Mouse (Mus musculus) layer of hippocampus, postnatal 36 days (tissue): ENCODE measurements around the gene Kdm1a. TPM values are rescaled to one million over a fixed set of nuclear protein-coding genes. Genes with fewer than 3 reads are reported as not detected.

Experiments
- DNase-seq, 2 experiments: peaks; one replicate each; pipeline ENCODE4 v3.0.0; 2022
- microRNA-seq, 2 experiments: library from miRNA; unstranded; fragments of <30 nt; microRNA quantifications; one replicate each; pipeline ENCODE4 v1.2.0; 2021
- total RNA-seq, 2 experiments: library from RNA; stranded (reverse); gene quantifications; 2 replicates each; pipeline ENCODE4 v1.2.3; 2021

Gene Kdm1a
- total RNA-seq, 2 experiments from 2014 or later, result 89.2 to 95.6 TPM

DNA sequence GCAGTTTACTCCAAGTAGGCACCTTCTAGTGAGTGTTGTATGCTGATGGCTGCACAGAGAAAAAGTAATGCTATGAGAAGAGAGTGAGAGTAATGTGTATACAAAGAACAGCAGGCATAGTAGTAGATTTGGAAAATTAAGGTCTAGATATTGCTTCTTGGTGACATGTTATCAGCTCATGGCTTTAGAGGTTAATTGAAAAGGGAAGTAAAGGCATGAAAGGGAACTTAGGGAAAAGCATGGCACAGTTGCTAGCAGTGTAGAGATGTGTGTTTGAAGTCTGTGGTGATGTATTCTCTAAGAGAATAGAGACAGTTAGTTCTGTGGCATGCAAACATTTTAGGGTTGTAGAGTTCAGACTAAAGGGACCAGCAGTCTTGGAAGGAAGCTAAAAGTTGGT, 82.7 kb downstream of the Kdm1a start:
- no peak for DNase-seq

DNA sequence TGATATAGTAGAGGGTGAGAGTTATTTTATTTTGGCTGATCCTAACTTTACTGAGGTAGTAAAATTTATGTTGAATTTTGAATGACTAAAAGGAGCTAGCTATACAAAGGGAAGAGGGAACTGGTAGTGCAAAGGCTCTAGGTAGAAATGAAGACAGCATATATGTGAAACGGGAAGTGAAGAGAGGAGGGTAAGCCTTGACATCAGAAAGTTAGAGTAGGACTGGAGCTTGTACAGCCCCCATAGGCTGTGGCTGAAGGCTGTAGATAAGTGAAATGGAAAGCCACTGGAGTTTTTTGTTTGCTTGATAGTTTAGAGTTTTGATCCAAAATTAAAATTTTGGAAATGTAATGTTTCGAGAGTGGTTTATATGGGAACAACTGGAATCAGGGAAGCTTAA, 83.9 kb downstream of the Kdm1a start:
- no peak for DNase-seq

DNA sequence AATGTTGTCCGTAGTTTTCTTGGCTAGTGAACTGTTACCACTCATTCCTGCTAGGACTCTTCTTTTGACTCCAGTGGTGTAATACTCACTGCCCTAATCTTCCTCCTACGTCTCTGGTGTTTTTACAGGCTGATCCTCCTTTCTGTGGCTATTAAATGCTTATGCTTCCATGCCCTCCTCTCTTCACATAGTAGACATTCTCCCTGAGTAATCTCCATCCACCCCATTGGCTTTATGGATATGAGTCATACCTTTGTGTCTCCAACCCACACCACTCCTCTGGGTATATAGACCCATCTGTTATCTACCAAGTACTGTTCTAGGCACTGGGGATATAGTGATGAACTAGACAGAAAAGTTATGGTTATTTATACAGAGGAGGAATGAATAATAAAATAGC, 84.4 kb downstream of the Kdm1a start:
- DNase-seq, result no peak

DNA sequence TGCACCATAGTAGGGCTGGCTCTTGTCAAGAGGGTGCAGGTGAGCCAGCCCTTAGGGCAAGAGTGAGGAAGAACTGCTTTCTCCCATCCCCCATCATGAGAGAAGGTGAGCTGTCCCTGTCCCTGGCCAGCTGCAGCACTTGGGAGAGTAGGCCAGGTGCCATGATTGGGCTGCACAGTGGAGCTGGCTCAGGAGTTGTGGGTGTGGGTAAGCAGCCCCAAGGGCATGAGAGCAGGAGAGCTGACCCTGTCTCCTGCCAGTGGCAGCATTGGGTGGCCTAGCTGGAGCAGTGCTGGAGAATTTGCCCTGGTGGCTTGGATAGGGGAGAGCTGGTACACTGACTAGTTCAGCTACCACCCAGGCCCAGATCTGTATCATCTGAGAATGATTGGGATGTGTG, 89.6 kb downstream of the Kdm1a start:
- no peak for DNase-seq

DNA sequence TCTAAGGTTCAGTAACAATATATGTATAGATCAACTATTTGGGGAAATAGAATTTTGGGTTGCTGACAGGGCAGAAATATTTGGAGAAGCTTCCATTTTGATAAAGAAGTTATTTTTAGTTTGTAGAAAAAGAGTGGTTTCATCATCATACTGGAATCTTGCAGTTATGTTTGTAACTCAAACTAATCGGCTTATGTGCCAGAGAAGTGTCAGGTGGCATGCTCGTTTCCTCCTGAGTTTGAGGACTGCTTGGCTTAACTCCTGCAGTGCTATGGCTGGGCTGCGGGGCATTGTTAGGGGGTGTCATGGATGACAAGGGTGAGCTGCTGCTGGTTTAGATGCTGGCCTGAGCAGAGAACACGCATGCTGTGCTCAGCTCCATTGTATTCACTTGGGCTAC, 90.8 kb downstream of the Kdm1a start:
- no peak for DNase-seq

DNA sequence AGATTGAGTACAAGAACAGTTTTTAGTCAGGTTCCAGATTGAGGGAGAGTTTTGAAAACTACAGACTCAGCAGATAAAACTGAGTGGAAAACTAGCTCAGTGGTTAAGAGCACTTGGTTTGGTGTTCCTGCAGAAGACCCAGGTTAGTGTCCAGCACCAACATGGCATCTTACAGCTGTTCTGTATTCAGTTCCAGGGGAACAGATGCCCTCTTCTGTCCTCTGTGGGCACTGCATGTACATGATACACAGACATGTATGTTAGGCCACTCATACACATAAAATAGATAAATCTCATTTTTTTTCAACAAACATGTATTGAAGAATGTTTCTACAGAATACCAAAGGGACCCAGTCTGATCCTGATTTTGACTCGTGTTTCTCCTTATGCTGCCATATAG, 92.7 kb downstream of the Kdm1a start:
- DNase-seq, result no peak

DNA sequence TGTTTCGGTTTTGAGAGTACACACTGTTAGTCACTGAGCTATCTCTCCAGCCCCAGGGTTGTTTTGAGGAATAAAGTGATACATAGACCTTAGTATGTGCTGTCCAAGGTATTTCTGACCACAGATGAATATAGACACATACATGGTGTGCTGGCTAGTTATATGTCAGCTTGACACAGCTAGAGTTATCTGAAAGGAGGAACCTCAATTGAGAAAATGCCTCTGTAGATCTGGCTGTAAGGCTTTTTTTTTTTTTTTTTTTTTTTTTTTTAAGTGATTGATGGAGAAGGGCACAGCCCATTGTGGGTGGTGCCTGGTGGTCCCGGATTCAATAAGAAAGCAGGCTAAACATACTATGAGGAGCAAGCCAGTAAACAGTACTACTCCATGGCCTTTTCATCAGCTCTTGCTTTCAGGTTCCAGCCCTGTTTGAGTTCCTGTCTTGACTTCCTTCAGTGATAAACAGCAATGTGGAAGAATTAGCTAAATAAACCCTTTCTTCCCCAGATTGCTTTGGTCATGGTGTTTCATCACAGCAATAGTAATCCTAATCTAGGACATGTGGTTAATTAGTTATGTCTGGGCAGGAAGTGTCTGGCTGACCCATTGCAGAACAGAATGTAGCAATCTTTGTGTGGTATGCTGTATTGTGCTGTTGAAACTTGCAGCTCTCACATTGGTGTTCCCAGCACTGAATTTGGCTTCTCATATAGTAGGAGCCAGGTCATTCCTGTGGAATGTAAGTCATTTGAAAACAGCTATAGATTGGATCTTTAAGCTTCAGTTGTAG, 96.9 kb downstream of the Kdm1a start:
- DNase-seq, result no peak

Small RNAs within 50 kb of the gene (microRNA-seq; reads per million reads assigned to microRNA genes)
- 0 reads per million in 2 experiments for gene Gm22180

Other genes starting within 250 kb of the Kdm1a start
- under 1 TPM; 0.12 to 0.28 TPM for gene Htr1d, start 179.2 kb downstream of the Kdm1a start, total RNA-seq
- under 1 TPM; 0.51 to 0.65 TPM for gene 6030445D17Rik, start 140.5 kb downstream of the Kdm1a start, total RNA-seq
- 100 to 1,000 TPM in 1 of 2 experiments, 10 to 100 TPM in 1; 95.2 to 111 TPM for gene Luzp1, start 133.0 kb downstream of the Kdm1a start, total RNA-seq
- gene Tex46, start 7.7 kb upstream of the Kdm1a start, total RNA-seq, result not detected
- not detected for gene Lactbl1, start 19.9 kb upstream of the Kdm1a start, total RNA-seq
- gene Ephb2, start 233.3 kb upstream of the Kdm1a start, total RNA-seq, result 10 to 100 TPM; 24.5 to 26.2 TPM